Mouse (Mus musculus) ES-CJ7 (cell line): ENCODE results near the gene Slc9a8.

Experiments used
- DNase-seq: peaks from one replicate; pipeline ENCODE4 v3.0.0; 2011; ENCODE audit warnings: low read depth, low spot score

Gene Slc9a8

GRCm38 (mm10) chr2:167421330-167422149 lies at the start of gene Slc9a8:
Gene Slc9a8, plus strand, starts transcription at chr2:167421712.
- DNase-seq, result peak; percentile 93

GRCm38 (mm10) chr2:167373266-167373665 lies 48.2 kb upstream of the Slc9a8 start:
- no peak for DNase-seq

- DNase-seq, result no peak
Measured at GRCm38 (mm10) chr2:167374191-167374805, 47.2 kb upstream of the Slc9a8 start.

DNA sequence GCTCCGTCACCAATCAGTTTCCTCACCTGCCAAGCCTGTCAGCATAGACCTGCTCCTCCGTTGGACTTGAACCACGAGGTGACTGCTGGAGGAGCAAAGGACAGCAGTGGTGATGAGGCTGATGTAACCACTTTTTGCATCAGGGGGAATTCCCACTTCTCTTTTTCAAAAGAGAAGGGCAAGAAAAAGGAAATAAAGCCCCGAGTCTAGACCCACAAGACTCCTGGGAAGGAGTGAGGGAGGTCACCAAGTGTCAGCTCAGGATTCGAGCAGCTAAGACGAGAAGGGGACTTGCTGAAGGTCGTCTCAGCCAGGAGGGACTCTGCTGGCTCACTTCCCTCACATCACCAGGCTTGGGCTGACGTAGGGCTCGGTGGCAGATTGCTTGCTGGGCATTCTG lies 46.4 kb upstream of the Slc9a8 start:
- no peak for DNase-seq

GRCm38 (mm10) chr2:167375688-167376087 lies 45.8 kb upstream of the Slc9a8 start:
- DNase-seq, result no peak

- peak; percentile 87 for DNase-seq
Measured at GRCm38 (mm10) chr2:167376160-167376564, 45.4 kb upstream of the Slc9a8 start.

DNA sequence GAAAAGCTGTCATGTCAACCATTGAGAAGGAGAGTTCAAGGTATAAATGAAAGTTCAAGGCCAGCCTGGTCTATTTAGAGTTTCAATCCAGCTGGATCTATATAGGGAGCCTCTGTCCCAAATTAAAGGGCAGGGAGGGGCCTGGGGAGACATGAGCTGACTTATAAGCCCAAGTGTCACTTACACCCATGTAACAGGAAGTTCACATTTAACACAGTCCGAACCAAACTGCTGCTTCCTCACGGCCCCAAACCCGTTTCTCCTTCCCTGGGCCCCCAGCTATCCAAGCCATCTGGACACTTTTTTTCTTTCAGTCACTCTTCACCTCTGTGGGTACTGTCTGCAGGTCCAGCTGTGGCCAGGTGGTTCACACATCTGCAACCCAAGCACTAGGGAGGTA lies 43.8 kb upstream of the Slc9a8 start:
- no peak for DNase-seq

DNA sequence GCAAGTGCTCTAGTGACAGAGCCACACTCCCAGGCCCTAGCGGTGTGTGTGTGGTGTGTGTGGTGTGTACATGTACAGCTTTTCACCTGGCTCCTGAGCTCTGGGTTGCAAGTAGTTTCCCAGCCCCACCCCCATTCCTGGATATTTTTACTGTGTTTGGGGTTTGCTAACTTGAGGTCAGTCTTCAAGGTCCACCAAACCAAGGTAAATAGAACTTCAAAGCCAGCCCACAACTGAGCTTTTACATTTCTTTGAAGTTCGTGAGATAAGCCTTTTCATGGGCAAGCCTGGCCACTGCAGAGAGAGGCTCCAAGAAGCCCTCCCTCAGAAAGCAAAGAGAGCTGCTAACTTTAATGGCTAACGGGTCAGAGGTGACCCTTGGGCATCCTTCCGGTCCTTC lies 42.5 kb upstream of the Slc9a8 start:
- DNase-seq, result no peak

DNA sequence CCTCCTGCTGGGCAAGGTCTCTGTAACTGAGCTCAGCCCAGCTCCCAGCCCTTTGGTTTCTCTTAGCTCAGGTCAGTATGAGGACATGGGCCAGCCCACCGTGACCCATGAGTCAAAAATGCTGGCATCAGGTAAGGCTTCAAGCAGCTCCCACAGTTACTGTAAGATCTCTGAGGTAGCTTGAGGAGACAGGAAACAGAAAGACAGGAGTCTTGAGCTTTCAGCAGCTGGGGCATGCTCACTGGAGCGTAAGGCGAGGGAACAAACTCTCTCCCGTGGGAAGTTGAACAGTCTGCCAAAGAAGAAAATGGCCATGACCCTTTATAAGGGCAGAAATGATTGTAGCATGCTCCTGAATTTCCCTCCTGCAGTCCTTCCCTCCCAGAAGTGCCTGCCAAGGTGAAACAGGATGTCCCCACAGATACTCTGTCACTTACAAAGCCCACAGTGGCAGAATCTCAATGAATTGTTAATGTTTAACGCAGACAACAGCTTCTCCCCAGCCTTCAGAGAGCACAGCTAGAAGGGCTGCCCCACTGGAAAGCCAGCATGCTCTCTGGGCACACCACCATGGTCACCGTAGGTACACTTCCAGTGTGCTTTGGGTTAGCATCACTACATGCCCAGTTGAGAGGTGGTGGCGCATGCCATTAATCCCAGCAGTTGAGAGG lies 40.8 kb upstream of the Slc9a8 start:
- no peak for DNase-seq

DNA sequence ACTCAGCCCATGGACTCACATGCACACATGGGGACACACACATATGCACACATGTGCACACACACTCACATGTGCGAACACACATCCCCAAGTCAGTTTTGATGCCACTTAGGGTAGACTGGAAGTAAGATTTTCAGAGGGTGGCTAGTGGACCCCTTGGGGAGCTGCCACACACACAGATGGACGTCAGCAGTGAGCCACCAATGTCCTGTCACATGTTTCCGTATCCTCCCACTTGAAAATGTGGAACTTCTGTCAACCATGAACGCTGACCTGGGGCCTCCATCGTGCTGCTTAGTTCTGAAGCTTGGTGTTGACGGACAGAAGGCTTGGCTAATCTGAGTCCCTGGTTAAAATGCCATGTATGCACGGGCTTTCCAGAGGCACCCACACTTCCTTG lies 39.9 kb upstream of the Slc9a8 start:
- no peak for DNase-seq

- DNase-seq, result no peak
Measured at GRCm38 (mm10) chr2:167382389-167382788, 39.1 kb upstream of the Slc9a8 start.

- DNase-seq, result no peak
Measured at GRCm38 (mm10) chr2:167383666-167384083, 37.8 kb upstream of the Slc9a8 start.

GRCm38 (mm10) chr2:167386456-167386855 lies 35.1 kb upstream of the Slc9a8 start:
- DNase-seq, result no peak

DNA sequence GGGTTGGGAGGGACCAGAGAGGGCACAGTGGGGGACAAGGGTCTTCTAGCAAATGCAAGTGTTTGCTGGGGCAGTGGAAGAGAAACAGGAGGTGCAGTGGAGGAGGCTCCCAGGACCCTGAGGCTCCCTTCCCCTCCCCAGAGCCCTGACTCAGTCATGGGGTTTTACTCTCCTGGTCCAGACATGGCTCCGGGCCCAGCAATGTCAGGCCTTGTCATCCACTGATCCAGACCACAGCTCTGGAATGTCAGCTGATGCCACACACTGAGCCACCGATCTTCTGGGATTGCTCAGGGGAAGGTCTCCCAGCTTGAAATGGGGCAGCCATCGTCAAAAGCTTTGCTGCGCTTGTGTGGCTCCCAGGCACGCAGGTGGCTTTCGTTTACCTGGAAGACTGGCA lies 34.5 kb upstream of the Slc9a8 start:
- no peak for DNase-seq

- no peak for DNase-seq
Measured at GRCm38 (mm10) chr2:167394426-167394825, 27.1 kb upstream of the Slc9a8 start.

DNA sequence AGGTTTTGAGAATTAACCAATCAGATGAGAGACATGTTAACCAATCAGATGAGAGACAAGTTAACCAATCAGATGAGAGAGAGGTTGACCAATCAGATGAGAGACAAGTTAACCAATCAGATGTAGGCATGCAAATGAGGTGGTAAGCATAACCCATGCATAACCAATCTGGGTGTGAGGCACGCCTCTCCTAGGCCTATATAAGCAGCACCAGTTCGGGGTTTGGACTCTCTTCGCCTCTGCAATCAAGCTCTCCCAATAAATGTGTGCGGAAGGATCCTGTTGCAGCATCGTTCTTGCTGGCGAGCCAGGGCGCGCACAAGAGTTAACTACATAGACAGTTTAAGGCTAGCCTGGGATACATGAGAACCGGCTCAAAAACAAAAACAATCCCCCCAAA lies 25.1 kb upstream of the Slc9a8 start:
- peak; percentile 48 for DNase-seq

GRCm38 (mm10) chr2:167399012-167399411 lies 22.5 kb upstream of the Slc9a8 start:
- DNase-seq, result peak; percentile 51

- DNase-seq, result peak; percentile 81
Measured at GRCm38 (mm10) chr2:167399646-167400045, 21.9 kb upstream of the Slc9a8 start.

DNA sequence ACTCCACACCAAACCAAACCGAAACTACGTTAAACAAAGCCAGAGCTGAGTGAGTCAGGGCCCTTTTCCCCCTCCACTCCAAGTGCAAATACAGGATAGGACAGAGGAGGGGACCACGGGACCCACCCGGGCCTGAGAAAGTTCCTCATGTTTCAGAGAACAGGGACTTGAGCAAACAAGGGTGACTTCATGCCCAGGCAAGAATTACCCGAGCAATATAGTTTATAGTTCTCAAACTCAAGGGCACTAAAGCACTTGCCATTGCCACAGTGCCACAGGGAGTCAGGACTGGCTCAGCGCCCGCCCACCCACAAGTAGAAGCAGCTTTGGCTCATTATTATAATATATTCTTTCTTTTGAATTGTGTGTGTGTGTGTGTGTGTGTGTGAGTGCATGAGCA lies 18.4 kb upstream of the Slc9a8 start:
- no peak for DNase-seq

GRCm38 (mm10) chr2:167405101-167405880 lies 16.2 kb upstream of the Slc9a8 start:
- DNase-seq, result peak; percentile 68

DNA sequence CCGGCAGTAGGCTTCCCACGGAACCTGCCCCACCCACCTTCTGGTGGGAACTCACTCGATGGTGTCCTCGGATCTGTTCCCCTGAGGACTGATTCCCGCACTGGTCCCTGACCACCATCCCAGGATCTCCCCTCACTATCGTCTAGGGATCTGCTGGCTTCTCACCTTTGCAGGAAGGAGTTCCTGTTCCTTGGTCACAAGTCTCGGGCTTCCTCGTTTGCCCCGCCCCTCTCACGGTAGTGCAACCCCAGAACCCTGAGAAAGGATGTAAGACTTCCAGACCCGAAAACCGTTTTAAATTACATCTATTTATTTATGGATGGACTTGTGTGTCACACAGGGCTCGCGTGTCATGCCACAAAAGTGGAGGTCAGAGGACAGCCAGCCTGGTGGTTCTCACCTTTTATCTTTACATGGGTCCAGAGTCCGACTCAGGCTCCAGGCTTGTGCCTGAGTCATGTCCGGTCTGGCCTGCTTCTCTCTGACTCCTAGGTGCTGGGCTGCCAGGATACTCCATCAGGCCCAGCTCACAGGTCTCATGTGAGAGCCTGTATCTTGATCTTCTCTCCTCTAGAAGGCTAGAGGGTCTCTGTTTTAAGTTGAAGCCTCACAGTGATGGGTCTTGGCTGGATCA lies 14.1 kb upstream of the Slc9a8 start:
- DNase-seq, result no peak
